17 mouse cellular contexts compared by ENCODE assay signal in the genomic region with DNA sequence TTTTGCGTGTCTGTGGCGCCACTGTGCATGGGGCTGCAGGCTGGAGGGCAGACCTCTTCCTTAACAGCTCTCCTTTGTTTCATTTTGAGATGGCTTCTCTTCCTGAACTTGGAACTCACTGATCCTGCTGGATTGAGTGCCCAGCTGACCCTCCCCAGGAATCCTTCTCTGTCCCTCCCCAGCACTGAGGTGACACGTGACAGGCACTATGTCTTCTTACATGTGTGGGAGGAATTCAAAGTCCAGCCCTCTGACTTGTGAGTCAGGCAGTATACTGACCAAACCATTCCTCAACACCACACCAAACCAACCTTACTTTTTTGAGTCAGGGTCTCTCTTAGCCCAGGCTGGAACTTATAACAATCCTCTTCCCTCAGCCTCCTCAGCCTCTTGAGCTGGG. TPM values are rescaled to one million over a fixed set of nuclear protein-coding genes. Genes with fewer than 3 reads are reported as not detected.
DNase-seq lines count a peak whose midpoint lies in the region; ATAC-seq and TF ChIP-seq lines count a peak whose summit lies in the region.
"Had no signal": no experiment of that assay in that cellular context is flagged by ENCODE, and none has a peak within 500 bp of the region (broad histone marks: within the 10 kb centered on the region; RNA-seq: fewer than 3 reads in every experiment).

No protein-coding gene starts in this region.

- no peaks in the 10 kb centered on the region for H3K9me3 ChIP-seq in heart, embryonic 10.5 days
- no peaks in the 10 kb centered on the region for H3K9me3 ChIP-seq in kidney, postnatal 0 days (replicated peaks; ENCODE audit: low read length)
- H3K9me3 ChIP-seq in limb, embryonic 15.5 days = no peaks in the 10 kb centered on the region
- H3K9me3 ChIP-seq: forebrain, embryonic 13.5 days; hindbrain, embryonic 13.5 days; lung, embryonic 15.5 days; midbrain, embryonic 10.5 days had no signal

- no peak for TF ChIP-seq CTCF in kidney, postnatal 0 days (IDR thresholded peaks at IDR 0.05; ENCODE audit: low read depth)

- H3K9ac ChIP-seq in kidney, postnatal 0 days (ENCODE audit: low read depth, low read length) = no peak overlapping the region
- H3K9ac ChIP-seq in limb, embryonic 15.5 days = no peak overlapping the region
- H3K9ac ChIP-seq: forebrain, embryonic 13.5 days; hindbrain, embryonic 13.5 days; lung, embryonic 15.5 days had no signal

- no peaks in the 10 kb centered on the region for H3K36me3 ChIP-seq in heart, embryonic 10.5 days
- no peaks in the 10 kb centered on the region for H3K36me3 ChIP-seq in kidney, postnatal 0 days (ENCODE audit: insufficient read depth, low read length)
- H3K36me3 ChIP-seq in limb, embryonic 15.5 days = no peaks in the 10 kb centered on the region
- H3K36me3 ChIP-seq: hindbrain, embryonic 13.5 days; lung, embryonic 15.5 days; midbrain, embryonic 10.5 days had no signal

- H3K4me1 ChIP-seq in heart, embryonic 10.5 days = peaks cover 84% of the 10 kb centered on the region
- H3K4me1 ChIP-seq in kidney, postnatal 0 days (replicated peaks; ENCODE audit: insufficient read depth, low read length) = peaks cover 16% of the 10 kb centered on the region
- H3K4me1 ChIP-seq in limb, embryonic 15.5 days = peaks cover 25% of the 10 kb centered on the region

- peaks cover 18% of the 10 kb centered on the region; the same call in 1 of the 2 replicates for H3K27me3 ChIP-seq in heart, embryonic 10.5 days (ENCODE audit: insufficient read depth, poor library complexity, severe bottlenecking)
- H3K27me3 ChIP-seq in kidney, postnatal 0 days (ENCODE audit: insufficient read depth, low read length) = no peaks in the 10 kb centered on the region
- no peaks in the 10 kb centered on the region for H3K27me3 ChIP-seq in limb, embryonic 15.5 days
- H3K27me3 ChIP-seq: forebrain, embryonic 13.5 days; hindbrain, embryonic 13.5 days; lung, embryonic 15.5 days had no signal

- H3K27ac ChIP-seq in heart, embryonic 10.5 days = peak overlapping the region; percentile 48; the same call in 1 of the 2 replicates
- peak overlapping the region; percentile 69 for H3K27ac ChIP-seq in kidney, postnatal 0 days
- H3K27ac ChIP-seq in limb, embryonic 15.5 days = peak overlapping the region; percentile 47; the same call in 1 of the 2 replicates
- H3K27ac ChIP-seq: forebrain, embryonic 13.5 days; hindbrain, embryonic 13.5 days; midbrain, embryonic 10.5 days had no signal

- no peak overlapping the region for H3K4me2 ChIP-seq in kidney, postnatal 0 days (ENCODE audit: low read length)
- no peak overlapping the region for H3K4me2 ChIP-seq in limb, embryonic 15.5 days
- H3K4me2 ChIP-seq: forebrain, embryonic 13.5 days; hindbrain, embryonic 13.5 days; liver, embryonic 11.5 days; lung, embryonic 15.5 days had no signal

- 79% methylated on average over 3 of the region's 3 CpGs for WGBS in heart, embryonic 10.5 days
- 61% methylated on average over 3 of the region's 3 CpGs for WGBS in kidney, postnatal 0 days
- 80% methylated on average over 3 of the region's 3 CpGs for WGBS in limb, embryonic 15.5 days

- DNase-seq in heart, embryonic 10.5 days (ENCODE audit: low spot score) = no peak
- DNase-seq in heart, adult 11 months = no peak
- DNase-seq in kidney, postnatal 0 days (ENCODE audit: low spot score) = no peak
- no peak for DNase-seq in kidney, postnatal 10 days
- DNase-seq in NIH3T3 (ENCODE audit: low read depth) = peak; percentile 54
- no peak for DNase-seq in cerebellum, postnatal 10 days
- no peak for DNase-seq in right cerebral cortex, postnatal 36 days (ENCODE audit: low spot score in 2 of 2)
- DNase-seq: B cell, adult 2 months; cerebellum, postnatal 25 days; kidney, adult 18-20 months; spleen, adult 18-20 months had no signal

- no peak overlapping the region for H3K4me3 ChIP-seq in heart, embryonic 10.5 days
- no peak overlapping the region for H3K4me3 ChIP-seq in kidney, postnatal 0 days (replicated peaks; ENCODE audit: low read depth, low read length)
- no peak overlapping the region for H3K4me3 ChIP-seq in limb, embryonic 15.5 days
- H3K4me3 ChIP-seq: forebrain, embryonic 13.5 days; hindbrain, embryonic 13.5 days; lung, embryonic 15.5 days; midbrain, embryonic 10.5 days had no signal

- ATAC-seq in kidney, postnatal 0 days (replicated peaks; ENCODE audit: low FRiP score, low read depth) = no peak
- ATAC-seq in limb, embryonic 15.5 days (ENCODE audit: insufficient number of reproducible peaks, low FRiP score, low TSS enrichment, low read depth) = no peak
- ATAC-seq: forebrain, embryonic 13.5 days had no signal

RNA-seq across cellular contexts. Expression of a gene that starts 16.2 kb away (rescaled TPM):
- 46.2 and 56.0 TPM in 2 replicates for polyA plus RNA-seq in heart, embryonic 10.5 days (2016; fragmentation: Nextera tagmentation; extraction: Ambion mirVana)
- 87.6 and 93.7 TPM in 2 replicates for polyA plus RNA-seq in kidney, postnatal 0 days (2015; fragmentation: Nextera tagmentation; extraction: Ambion mirVana)
- polyA plus RNA-seq in limb, embryonic 15.5 days (2015; fragmentation: Nextera tagmentation; extraction: Ambion mirVana) = 59.2 and 69.7 TPM in 2 replicates
